ENCODE assay signal across 15 mouse cellular contexts in genomic region chr4:8101466-8101865, GRCm38 (mm10).
"Had no signal": no experiment of that assay in that cellular context is flagged by ENCODE, and none has a peak within 500 bp of the region (broad histone marks: within the 10 kb centered on the region; RNA-seq: fewer than 3 reads in every experiment).

No protein-coding gene starts in this region.

- H3K4me1 ChIP-seq: limb, embryonic 10.5 days; liver, embryonic 15.5 days; lung, embryonic 15.5 days; megakaryocyte, embryonic 14.5 days; stomach, embryonic 15.5 days had no signal

- H3K4me3 ChIP-seq: left cerebral cortex, adult 2 months; limb, embryonic 10.5 days; liver, embryonic 15.5 days; lung, embryonic 15.5 days; megakaryocyte, embryonic 14.5 days; stomach, embryonic 15.5 days had no signal

- DNase-seq: kidney, postnatal 25 days; lung, postnatal 14 days; right cerebral cortex, postnatal 14 days; thymus, adult 2 months; thymus, postnatal 25 days had no signal

- H3K36me3 ChIP-seq: limb, embryonic 10.5 days; liver, embryonic 15.5 days; lung, embryonic 15.5 days; stomach, embryonic 15.5 days had no signal

- H3K9me3 ChIP-seq: limb, embryonic 10.5 days; liver, embryonic 15.5 days; lung, embryonic 15.5 days; megakaryocyte, embryonic 14.5 days; stomach, embryonic 15.5 days had no signal

- H3K27me3 ChIP-seq: liver, embryonic 15.5 days; lung, embryonic 15.5 days; megakaryocyte, embryonic 14.5 days; stomach, embryonic 15.5 days had no signal

- ATAC-seq: midbrain, embryonic 16.5 days had no signal

- H3K27ac ChIP-seq: left cerebral cortex, adult 2 months; limb, embryonic 10.5 days; liver, embryonic 15.5 days; lung, embryonic 15.5 days; macrophage; stomach, embryonic 15.5 days had no signal

- H3K9ac ChIP-seq: liver, embryonic 15.5 days; lung, embryonic 15.5 days; stomach, embryonic 15.5 days had no signal

- H3K4me2 ChIP-seq: liver, embryonic 11.5 days; liver, embryonic 15.5 days; lung, embryonic 15.5 days; midbrain, embryonic 11.5 days; stomach, embryonic 15.5 days had no signal
